Mouse (Mus musculus) naive thymus-derived CD4-positive, alpha-beta T cell, adult 5 months (primary cell): Measurements from ENCODE around the gene 1700024G13Rik. TPM values are rescaled to one million over a fixed set of nuclear protein-coding genes. Genes with fewer than 3 reads are reported as not detected.

ENCODE experiments used
- polyA plus RNA-seq: library from polyadenylated mRNA; unstranded; fragments of 100-300 nt; shearing (Covaris generic); gene quantifications from one replicate; pipeline ENCODE4 v1.2.1, GENCODE M21; 2017

Gene 1700024G13Rik
- polyA plus RNA-seq: not detected

DNA sequence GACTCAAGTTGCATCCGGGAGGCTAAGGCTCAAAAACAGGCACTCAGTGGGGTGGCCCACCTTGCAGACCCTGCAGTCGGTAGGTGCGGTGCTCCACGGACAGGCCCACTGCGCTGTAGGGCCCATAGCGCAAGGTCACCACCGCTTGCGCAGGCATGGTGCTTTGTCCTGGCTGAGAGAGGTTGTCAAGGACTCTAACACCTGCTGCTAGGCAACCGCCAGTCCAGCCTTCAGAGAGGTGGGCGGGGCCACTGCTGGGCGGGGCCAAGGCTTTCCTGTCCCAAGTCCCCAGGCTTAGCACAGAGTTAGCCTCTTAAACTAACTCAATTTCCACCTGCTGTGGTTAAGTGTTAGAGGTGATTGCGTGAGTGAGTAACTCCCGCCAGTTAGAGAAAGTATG, at the start of gene 1700024G13Rik:
Gene 1700024G13Rik, minus strand, starts transcription at position 196 of the 400 bp plus-strand sequence.

Other genes starting within 250 kb of the 1700024G13Rik start
- not detected for gene Msmb, start 246.4 kb downstream of the 1700024G13Rik start, polyA plus RNA-seq
- gene Ncoa4, start 228.5 kb downstream of the 1700024G13Rik start, polyA plus RNA-seq: 89.7 TPM
- gene Timm23, start 186.5 kb downstream of the 1700024G13Rik start, polyA plus RNA-seq: 153 TPM
- gene Parg, start 186.4 kb downstream of the 1700024G13Rik start, polyA plus RNA-seq: 71.3 TPM
- gene Ogdhl, start 66.4 kb downstream of the 1700024G13Rik start, polyA plus RNA-seq: 0.10 TPM
- gene Slc18a3, start 76.5 kb upstream of the 1700024G13Rik start, polyA plus RNA-seq: not detected
- 0.19 TPM for gene Chat, start 77.6 kb upstream of the 1700024G13Rik start, polyA plus RNA-seq
- 52.4 TPM for gene Ercc6, start 125.1 kb upstream of the 1700024G13Rik start, polyA plus RNA-seq
- not detected for gene Prrxl1, start 211.0 kb upstream of the 1700024G13Rik start, polyA plus RNA-seq